Mouse (Mus musculus): ENCODE measurements around the gene Gm44511. TPM values are rescaled to one million over a fixed set of nuclear protein-coding genes. Genes with fewer than 3 reads are reported as not detected.
"Not testable (repeated sequence)": the region's sequence is repeated elsewhere in the genome, so short reads cannot be mapped to it uniquely, and the experiment has no call there.

Gm44511 gene
- polyA plus RNA-seq, 1 experiment from 2014 or later: not detected

- TF ChIP-seq CTCF (IDR thresholded peaks at IDR 0.05; ENCODE audit: low read depth): peak; percentile 24
- Histone ChIP-seq H3K27me3 (ENCODE audit: insufficient read depth, low read length) (no peaks in the 10 kb centered on the region), H3K4me1 (replicated peaks; ENCODE audit: insufficient read depth, low read length) (no peaks in the 10 kb centered on the region), H3K36me3 (ENCODE audit: insufficient read depth, low read length) (no peaks in the 10 kb centered on the region), H3K9me3 (replicated peaks; ENCODE audit: low read length) (no peaks in the 10 kb centered on the region), H3K27ac (peak overlapping the region; percentile 95), H3K4me2 (ENCODE audit: low read length) (peak overlapping the region; percentile 65), H3K4me3 (replicated peaks; ENCODE audit: low read depth, low read length) (peak overlapping the region; percentile 88), H3K9ac (ENCODE audit: low read depth, low read length) (peak overlapping the region; percentile 83)
- WGBS: under 1% methylated on average over 44 of the region's 44 CpGs
- peak; percentile 78 for ATAC-seq (replicated peaks; ENCODE audit: low FRiP score, low read depth)
- DNase-seq (ENCODE audit: low spot score): peak; percentile 97
Measured at GRCm38 (mm10) chr6:128842945-128843478, 16.9 kb upstream of the Gm44511 start.

DNA sequence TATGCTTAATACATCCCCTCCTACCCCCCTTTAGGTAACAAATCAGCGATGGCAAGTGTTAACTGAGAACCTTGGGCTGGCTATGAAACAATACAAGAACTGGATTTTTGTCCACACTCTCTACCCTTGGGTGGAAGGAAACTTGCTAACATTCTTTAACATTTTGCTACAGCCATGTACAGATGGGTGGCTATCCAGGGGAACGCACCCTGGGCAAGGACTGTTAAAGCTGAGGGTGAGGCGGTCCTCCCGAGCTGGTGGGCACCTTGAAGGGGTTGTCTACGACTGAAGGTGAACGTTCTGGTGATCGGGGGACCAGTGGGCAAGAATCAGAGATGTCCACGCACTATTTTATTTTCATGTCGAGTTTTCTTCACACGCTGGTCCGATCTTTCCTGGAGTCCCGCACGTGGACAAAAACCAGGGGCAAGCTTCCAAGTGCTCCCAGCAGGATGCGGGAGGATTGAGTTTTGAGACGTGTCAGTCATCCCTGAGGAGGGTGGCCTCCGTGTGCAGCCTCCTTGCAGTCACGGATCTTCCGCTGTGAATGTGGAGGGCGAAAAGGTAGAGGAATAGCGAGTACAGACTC is 16.3 kb upstream of the Gm44511 start:
- no peak for TF ChIP-seq CTCF (IDR thresholded peaks at IDR 0.05; ENCODE audit: low read depth)
- Histone ChIP-seq H3K4me1 (replicated peaks; ENCODE audit: insufficient read depth, low read length) (no peaks in the 10 kb centered on the region), H3K4me3 (replicated peaks; ENCODE audit: low read depth, low read length) (peak overlapping the region; percentile 88), H3K9me3 (replicated peaks; ENCODE audit: low read length) (no peaks in the 10 kb centered on the region), H3K27ac (peak overlapping the region; percentile 95), H3K36me3 (ENCODE audit: insufficient read depth, low read length) (no peaks in the 10 kb centered on the region), H3K4me2 (ENCODE audit: low read length) (peak overlapping the region; percentile 65), H3K27me3 (ENCODE audit: insufficient read depth, low read length) (no peaks in the 10 kb centered on the region), H3K9ac (ENCODE audit: low read depth, low read length) (peak overlapping the region; percentile 83)
- under 1% methylated on average over 20 of the region's 20 CpGs for WGBS
- no peak for ATAC-seq (replicated peaks; ENCODE audit: low FRiP score, low read depth)
- peak; percentile 46 for DNase-seq (ENCODE audit: low spot score)

DNA sequence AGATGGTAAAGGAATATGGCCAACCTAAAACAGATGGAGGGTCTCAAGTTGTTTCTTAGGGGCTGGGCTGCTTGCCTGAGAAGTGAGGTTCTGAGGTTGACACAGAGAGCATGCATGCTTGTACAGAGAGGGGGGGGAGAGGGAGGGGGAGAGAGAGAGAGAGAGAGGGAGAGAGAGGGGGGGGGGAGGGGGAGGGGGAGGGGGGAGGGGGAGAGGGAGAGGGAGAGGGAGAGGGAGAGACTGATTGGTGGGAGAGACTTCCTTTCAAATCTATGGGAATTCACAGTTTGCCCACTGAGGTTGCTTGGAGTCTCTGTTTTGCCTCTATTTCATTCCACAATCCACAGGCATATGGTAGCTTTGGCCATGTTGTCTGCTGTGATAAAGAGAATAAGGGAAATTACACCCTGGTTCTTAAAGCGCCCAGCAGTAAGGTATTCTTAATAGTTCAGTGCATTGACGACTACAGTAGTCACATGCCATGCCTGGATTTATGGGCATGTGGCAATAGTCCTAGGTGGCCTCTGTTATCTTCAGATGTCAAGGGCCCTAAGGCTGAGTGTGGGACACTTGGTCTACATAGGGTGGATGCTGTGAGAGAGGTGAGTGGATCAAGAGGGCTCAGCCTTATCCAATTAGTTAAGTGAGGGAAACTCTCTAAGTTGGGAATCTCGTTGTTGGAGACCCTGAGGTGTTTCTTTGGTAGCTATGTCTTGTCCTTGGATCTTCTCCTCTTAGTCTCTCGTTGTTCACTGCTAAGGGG is 15.4 kb upstream of the Gm44511 start:
- Histone ChIP-seq H3K27me3 (ENCODE audit: insufficient read depth, low read length) (no peaks in the 10 kb centered on the region), H3K9ac (ENCODE audit: low read depth, low read length) (no peak overlapping the region)
- 46% methylated on average over 4 of the region's 4 CpGs for WGBS

GRCm38 (mm10) chr6:128840669-128841068 is 14.6 kb upstream of the Gm44511 start:
- WGBS: 90% methylated on average over 3 of the region's 3 CpGs
- H3K36me3 ChIP-seq (ENCODE audit: insufficient read depth, low read length); DNase-seq (ENCODE audit: low spot score); H3K9me3 ChIP-seq (replicated peaks; ENCODE audit: low read length); H3K4me2 ChIP-seq (ENCODE audit: low read length); H3K9ac ChIP-seq (ENCODE audit: low read depth, low read length); H3K4me3 ChIP-seq (replicated peaks; ENCODE audit: low read depth, low read length); H3K4me1 ChIP-seq (replicated peaks; ENCODE audit: insufficient read depth, low read length); H3K27ac ChIP-seq; H3K27me3 ChIP-seq (ENCODE audit: insufficient read depth, low read length); ATAC-seq (replicated peaks; ENCODE audit: low FRiP score, low read depth): not testable (repeated sequence)

More for the DNA sequence above, 15.4 kb upstream of the Gm44511 start:
- no peak overlapping the region for H3K4me3 ChIP-seq (replicated peaks; ENCODE audit: low read depth, low read length)
- no peak for TF ChIP-seq CTCF (IDR thresholded peaks at IDR 0.05; ENCODE audit: low read depth)
- no peak for DNase-seq (ENCODE audit: low spot score)
- H3K27ac ChIP-seq: no peak overlapping the region
- no peaks in the 10 kb centered on the region for H3K4me1 ChIP-seq (replicated peaks; ENCODE audit: insufficient read depth, low read length)
- no peak for ATAC-seq (replicated peaks; ENCODE audit: low FRiP score, low read depth)
- peak overlapping the region; percentile 65 for H3K4me2 ChIP-seq (ENCODE audit: low read length)
- H3K9me3 ChIP-seq (replicated peaks; ENCODE audit: low read length): no peaks in the 10 kb centered on the region
- H3K36me3 ChIP-seq (ENCODE audit: insufficient read depth, low read length): no peaks in the 10 kb centered on the region

- no peak overlapping the region for H3K9ac ChIP-seq (ENCODE audit: low read depth, low read length)
- no peak overlapping the region for H3K4me3 ChIP-seq (replicated peaks; ENCODE audit: low read depth, low read length)
- no peaks in the 10 kb centered on the region for H3K36me3 ChIP-seq (ENCODE audit: insufficient read depth, low read length)
- no peak for ATAC-seq (replicated peaks; ENCODE audit: low FRiP score, low read depth)
- no peaks in the 10 kb centered on the region for H3K9me3 ChIP-seq (replicated peaks; ENCODE audit: low read length)
- no peaks in the 10 kb centered on the region for H3K27me3 ChIP-seq (ENCODE audit: insufficient read depth, low read length)
- no peak for DNase-seq (ENCODE audit: low spot score)
- peak overlapping the region; percentile 79 for H3K4me2 ChIP-seq (ENCODE audit: low read length)
- 57% methylated on average over 7 of the region's 7 CpGs for WGBS
- H3K4me1 ChIP-seq (replicated peaks; ENCODE audit: insufficient read depth, low read length): no peaks in the 10 kb centered on the region
- no peak overlapping the region for H3K27ac ChIP-seq
- no peak for TF ChIP-seq CTCF (IDR thresholded peaks at IDR 0.05; ENCODE audit: low read depth)
Measured at GRCm38 (mm10) chr6:128839921-128840320, 13.8 kb upstream of the Gm44511 start.

DNA sequence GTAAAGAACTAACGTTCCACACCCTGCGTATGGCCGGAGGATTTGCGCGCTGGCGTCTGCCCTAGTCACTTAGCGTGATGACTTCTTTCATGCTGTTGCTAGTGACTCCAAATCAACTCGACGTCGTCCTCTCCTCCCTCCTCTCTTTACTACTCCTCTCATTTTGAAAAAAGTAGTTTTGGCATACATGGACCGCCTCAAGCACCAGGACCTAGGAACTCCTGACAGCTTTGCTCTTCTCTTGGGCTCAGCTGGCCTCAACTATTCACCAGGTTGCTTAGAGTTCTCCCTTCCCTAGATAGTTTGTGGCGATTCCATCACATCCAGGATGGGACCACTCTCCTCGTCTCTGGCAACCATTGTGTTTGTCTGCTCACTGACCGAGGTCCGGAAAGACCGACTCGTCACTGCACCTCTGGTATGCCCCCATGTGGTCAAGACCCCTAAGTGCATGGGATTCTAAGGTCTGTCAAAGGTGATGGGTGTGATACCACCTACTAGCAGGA is 13.2 kb upstream of the Gm44511 start:
- under 1% methylated on average over 17 of the region's 17 CpGs for WGBS
- peak; percentile 50 for ATAC-seq (replicated peaks; ENCODE audit: low FRiP score, low read depth)

More for the DNA sequence above, 13.2 kb upstream of the Gm44511 start:
- H3K4me3 ChIP-seq (replicated peaks; ENCODE audit: low read depth, low read length): peak overlapping the region; percentile 63
- peak overlapping the region; percentile 97 for H3K27ac ChIP-seq
- no peaks in the 10 kb centered on the region for H3K4me1 ChIP-seq (replicated peaks; ENCODE audit: insufficient read depth, low read length)
- peak; percentile 90 for DNase-seq (ENCODE audit: low spot score)
- peak overlapping the region; percentile 79 for H3K4me2 ChIP-seq (ENCODE audit: low read length)
- no peaks in the 10 kb centered on the region for H3K27me3 ChIP-seq (ENCODE audit: insufficient read depth, low read length)
- TF ChIP-seq CTCF (IDR thresholded peaks at IDR 0.05; ENCODE audit: low read depth): peak; percentile 86
- H3K36me3 ChIP-seq (ENCODE audit: insufficient read depth, low read length): no peaks in the 10 kb centered on the region
- no peaks in the 10 kb centered on the region for H3K9me3 ChIP-seq (replicated peaks; ENCODE audit: low read length)
- H3K9ac ChIP-seq (ENCODE audit: low read depth, low read length): peak overlapping the region; percentile 60

All from kidney, postnatal 0 days (tissue).